Comparison of ENCODE assay signal across 15 mouse cellular contexts in genomic region chr13:34312346-34313002, GRCm38 (mm10). TPM values are rescaled to one million over a fixed set of nuclear protein-coding genes. Genes with fewer than 3 reads are reported as not detected.
DNase-seq lines count a peak whose midpoint lies in the region; ATAC-seq and TF ChIP-seq lines count a peak whose summit lies in the region.
"Had no signal": no experiment of that assay in that cellular context is flagged by ENCODE, and none has a peak within 500 bp of the region (broad histone marks: within the 10 kb centered on the region; RNA-seq: fewer than 3 reads in every experiment).

No protein-coding gene starts in this region.

- intact Hi-C loops in heart, postnatal 14 days (cut with DNase I) = no loop called here

- H3K4me3 ChIP-seq in heart, embryonic 13.5 days = no peak overlapping the region
- H3K4me3 ChIP-seq in forebrain, embryonic 15.5 days = no peak overlapping the region
- H3K4me3 ChIP-seq in liver, embryonic 16.5 days (ENCODE audit: low read depth, low read length) = peak overlapping the region; percentile 18; the same call in 1 of the 2 replicates
- H3K4me3 ChIP-seq in midbrain, embryonic 14.5 days (replicated peaks; ENCODE audit: low read depth, low read length) = no peak overlapping the region
- H3K4me3 ChIP-seq: megakaryocyte, embryonic 14.5 days had no signal

- no peak overlapping the region for H3K9ac ChIP-seq in heart, embryonic 13.5 days
- H3K9ac ChIP-seq in forebrain, embryonic 15.5 days (replicated peaks) = no peak overlapping the region
- H3K9ac ChIP-seq in liver, embryonic 16.5 days (ENCODE audit: low read depth, low read length) = peak overlapping the region; percentile 46
- H3K9ac ChIP-seq in midbrain, embryonic 14.5 days (replicated peaks; ENCODE audit: low read length) = no peak overlapping the region

- 65% methylated on average over 2 of the region's 2 CpGs for WGBS in heart, embryonic 13.5 days
- 80% methylated on average over 2 of the region's 2 CpGs for WGBS in forebrain, embryonic 15.5 days
- WGBS in liver, embryonic 16.5 days (ENCODE audit: insufficient replicate concordance) = 21% methylated on average over 2 of the region's 2 CpGs
- 94% methylated on average over 2 of the region's 2 CpGs for WGBS in midbrain, embryonic 14.5 days

- H3K27ac ChIP-seq in heart, embryonic 13.5 days (replicated peaks) = no peak overlapping the region; the same call in 1 of the 2 replicates
- peak overlapping the region; percentile 67 for H3K27ac ChIP-seq in forebrain, embryonic 15.5 days (replicated peaks)
- H3K27ac ChIP-seq in liver, embryonic 16.5 days (ENCODE audit: low read length) = peak overlapping the region; percentile 89
- no peak overlapping the region for H3K27ac ChIP-seq in midbrain, embryonic 14.5 days (replicated peaks; ENCODE audit: low read depth, low read length)

- H3K36me3 ChIP-seq in heart, embryonic 13.5 days = no peaks in the 10 kb centered on the region
- H3K36me3 ChIP-seq in forebrain, embryonic 15.5 days = no peaks in the 10 kb centered on the region
- H3K36me3 ChIP-seq in liver, embryonic 16.5 days (ENCODE audit: control insufficient read depth, insufficient read depth) = no peaks in the 10 kb centered on the region; the same call in 1 of the 2 replicates
- H3K36me3 ChIP-seq in midbrain, embryonic 14.5 days (ENCODE audit: control insufficient read depth, insufficient read depth, low read length) = no peaks in the 10 kb centered on the region

- TF ChIP-seq POLR2A in brain, embryonic 14.5 days (IDR thresholded peaks at IDR 0.05; ENCODE audit: borderline replicate concordance, extremely low read depth, insufficient read depth, insufficient read length, poor library complexity, severe bottlenecking) = no peak

- no peaks in the 10 kb centered on the region for H3K9me3 ChIP-seq in heart, embryonic 13.5 days
- H3K9me3 ChIP-seq in forebrain, embryonic 15.5 days = no peaks in the 10 kb centered on the region
- no peaks in the 10 kb centered on the region for H3K9me3 ChIP-seq in liver, embryonic 16.5 days (replicated peaks; ENCODE audit: control insufficient read depth, low read length)
- H3K9me3 ChIP-seq in midbrain, embryonic 14.5 days (ENCODE audit: control insufficient read depth, low read length) = no peaks in the 10 kb centered on the region
- H3K9me3 ChIP-seq: megakaryocyte, embryonic 14.5 days had no signal

- H3K27me3 ChIP-seq in heart, embryonic 13.5 days (replicated peaks) = no peaks in the 10 kb centered on the region
- H3K27me3 ChIP-seq in forebrain, embryonic 15.5 days = no peaks in the 10 kb centered on the region
- no peaks in the 10 kb centered on the region for H3K27me3 ChIP-seq in liver, embryonic 16.5 days (ENCODE audit: control insufficient read depth, insufficient read depth, low read depth, low read length)
- H3K27me3 ChIP-seq in midbrain, embryonic 14.5 days (ENCODE audit: control insufficient read depth, insufficient read depth, low read length) = no peaks in the 10 kb centered on the region
- H3K27me3 ChIP-seq: megakaryocyte, embryonic 14.5 days had no signal

- no peak for TF ChIP-seq CTCF in brain, embryonic 14.5 days (IDR thresholded peaks at IDR 0.05; ENCODE audit: borderline replicate concordance, extremely low read depth, insufficient read depth, insufficient read length)

- peak overlapping the region; percentile 1; the same call in 1 of the 2 replicates for H3K4me2 ChIP-seq in heart, embryonic 13.5 days
- H3K4me2 ChIP-seq in forebrain, embryonic 15.5 days (replicated peaks) = no peak overlapping the region
- peak overlapping the region; percentile 46 for H3K4me2 ChIP-seq in liver, embryonic 16.5 days (ENCODE audit: low read depth, low read length)
- H3K4me2 ChIP-seq in midbrain, embryonic 14.5 days (ENCODE audit: low read length) = no peak overlapping the region

- no peak for DNase-seq in heart, postnatal 14 days
- DNase-seq in brain, embryonic 14.5 days (ENCODE audit: low read depth) = peak; percentile 23
- no peak for DNase-seq in midbrain, embryonic 14.5 days
- no peak for DNase-seq in left cerebral cortex, adult 11 months (ENCODE audit: low spot score)
- DNase-seq in urinary bladder, postnatal 25 days (ENCODE audit: low spot score) = no peak
- DNase-seq: B cell, adult 2 months; left cerebral cortex, postnatal 4 days; retina, postnatal 1 day; thymus, adult 2 months had no signal

- no peak for ATAC-seq in heart, embryonic 13.5 days (ENCODE audit: extremely low read depth, insufficient number of reproducible peaks, low FRiP score, low TSS enrichment)
- no peak for ATAC-seq in forebrain, embryonic 15.5 days (replicated peaks)
- ATAC-seq in liver, embryonic 16.5 days (ENCODE audit: low read depth) = peak; percentile 89
- ATAC-seq in midbrain, embryonic 14.5 days (ENCODE audit: low FRiP score, low TSS enrichment) = no peak
- ATAC-seq: activated CD4-positive, CD25-positive, alpha-beta regulatory T cell, adult 4 months; hindbrain, embryonic 16.5 days had no signal

- H3K4me1 ChIP-seq in heart, embryonic 13.5 days = peaks cover 31% of the 10 kb centered on the region
- H3K4me1 ChIP-seq in forebrain, embryonic 15.5 days = peaks cover 10% of the 10 kb centered on the region
- peaks cover 82% of the 10 kb centered on the region for H3K4me1 ChIP-seq in liver, embryonic 16.5 days (ENCODE audit: control insufficient read depth, low read depth, low read length)
- no peaks in the 10 kb centered on the region for H3K4me1 ChIP-seq in midbrain, embryonic 14.5 days (ENCODE audit: control insufficient read depth, insufficient read depth, low read length)

RNA-seq across cellular contexts. Expression of gene Slc22a23, which starts 32.5 kb away (rescaled TPM):
- polyA plus RNA-seq in heart, embryonic 13.5 days (2015; fragmentation: Nextera tagmentation; extraction: Ambion mirVana) = 4.5 and 5.5 TPM in 2 replicates
- 10 to 100 TPM in 1 of 2 experiments, 1 to 10 TPM in 1; 7.4 to 10.8 TPM for total RNA-seq in heart, postnatal 14 days (2021)
- polyA plus RNA-seq in brain, embryonic 14.5 days (2012; rRNA removed) = 67.8 and 87.6 TPM in 2 replicates
- 10.9 and 11.3 TPM in 2 replicates for polyA plus RNA-seq in forebrain, embryonic 15.5 days (2015; fragmentation: Nextera tagmentation; extraction: Ambion mirVana)
- 6.7 and 8.2 TPM in 2 replicates for polyA plus RNA-seq in liver, embryonic 16.5 days (2015; fragmentation: Nextera tagmentation; extraction: Ambion mirVana)
- 23.4 and 28.0 TPM in 2 replicates for polyA plus RNA-seq in midbrain, embryonic 14.5 days (2014; fragmentation: Nextera tagmentation; extraction: Ambion mirVana)

Comparison
In these comparisons a context has a peak if more than half of its experiments do, and no peak if none do; other contexts are left out.
1. H3K27ac ChIP-seq: peak in forebrain, embryonic 15.5 days (single experiment) and liver, embryonic 16.5 days (single experiment); none in heart, embryonic 13.5 days (single experiment) and midbrain, embryonic 14.5 days (single experiment).
2. H3K4me2 ChIP-seq: peak in heart, embryonic 13.5 days (single experiment) and liver, embryonic 16.5 days (single experiment); none in forebrain, embryonic 15.5 days (single experiment) and midbrain, embryonic 14.5 days (single experiment).